8 mouse cellular contexts compared by ENCODE assay signal in genomic region chr11:62458780-62459179, GRCm38 (mm10). TPM values are rescaled to one million over a fixed set of nuclear protein-coding genes. Genes with fewer than 3 reads are reported as not detected.
A peak's percentile ranks its signal among the peaks of the same experiment; 100 is the strongest.
DNase-seq lines count a peak whose midpoint lies in the region; ATAC-seq and TF ChIP-seq lines count a peak whose summit lies in the region.

No protein-coding gene starts in this region.

- 1% methylated on average over 9 of the region's 9 CpGs for WGBS in lung, embryonic 15.5 days
- 2% methylated on average over 9 of the region's 9 CpGs for WGBS in embryonic facial prominence, embryonic 15.5 days
- WGBS in limb, embryonic 12.5 days, result 2% methylated on average over 9 of the region's 9 CpGs
- 2% methylated on average over 9 of the region's 9 CpGs for WGBS in olfactory bulb, adult 2 months

- H3K9me3 ChIP-seq in lung, embryonic 15.5 days, result no peaks in the 10 kb centered on the region
- H3K9me3 ChIP-seq in embryonic facial prominence, embryonic 15.5 days (replicated peaks), result no peaks in the 10 kb centered on the region
- H3K9me3 ChIP-seq in limb, embryonic 12.5 days, result no peaks in the 10 kb centered on the region

- H3K4me1 ChIP-seq in lung, embryonic 15.5 days, result peaks cover 10% of the 10 kb centered on the region
- peaks cover 14% of the 10 kb centered on the region for H3K4me1 ChIP-seq in embryonic facial prominence, embryonic 15.5 days
- H3K4me1 ChIP-seq in limb, embryonic 12.5 days (replicated peaks), result peaks cover 15% of the 10 kb centered on the region
- H3K4me1 ChIP-seq in olfactory bulb, adult 2 months (ENCODE audit: control insufficient read depth, insufficient read depth, low read length), result peaks cover 2% of the 10 kb centered on the region; the same call in 1 of the 2 replicates

- ATAC-seq in lung, embryonic 15.5 days (ENCODE audit: borderline replicate concordance, extremely low read depth, low FRiP score, low TSS enrichment), result no peak
- ATAC-seq in embryonic facial prominence, embryonic 15.5 days (ENCODE audit: insufficient number of reproducible peaks, low FRiP score, low TSS enrichment, low read depth), result no peak
- ATAC-seq in limb, embryonic 12.5 days (ENCODE audit: insufficient number of reproducible peaks, insufficient read depth, low FRiP score, low TSS enrichment, low read depth), result no peak

- no peak for TF ChIP-seq CTCF in olfactory bulb, adult 2 months (IDR thresholded peaks at IDR 0.05; ENCODE audit: insufficient read depth, low read depth, low read length)

- no peak for TF ChIP-seq POLR2A in olfactory bulb, adult 2 months (IDR thresholded peaks at IDR 0.05; ENCODE audit: insufficient read depth, low read depth, low read length)

- peak overlapping the region; percentile 98 for H3K27ac ChIP-seq in lung, embryonic 15.5 days
- peak overlapping the region; percentile 96 for H3K27ac ChIP-seq in embryonic facial prominence, embryonic 15.5 days (replicated peaks)
- H3K27ac ChIP-seq in limb, embryonic 12.5 days, result peak overlapping the region; percentile 94
- H3K27ac ChIP-seq in olfactory bulb, adult 2 months (ENCODE audit: insufficient read depth, low read depth, low read length), result no peak overlapping the region

- peak overlapping the region; percentile 78 for H3K4me2 ChIP-seq in lung, embryonic 15.5 days
- H3K4me2 ChIP-seq in embryonic facial prominence, embryonic 15.5 days (replicated peaks), result peak overlapping the region; percentile 70
- peak overlapping the region; percentile 68 for H3K4me2 ChIP-seq in limb, embryonic 12.5 days

- H3K4me3 ChIP-seq in lung, embryonic 15.5 days, result peak overlapping the region; percentile 90
- H3K4me3 ChIP-seq in embryonic facial prominence, embryonic 15.5 days (replicated peaks), result peak overlapping the region; percentile 77
- H3K4me3 ChIP-seq in limb, embryonic 12.5 days (replicated peaks), result peak overlapping the region; percentile 90
- peak overlapping the region; percentile 73 for H3K4me3 ChIP-seq in olfactory bulb, adult 2 months (ENCODE audit: insufficient read depth, low read depth, low read length)

- H3K27me3 ChIP-seq in lung, embryonic 15.5 days, result no peaks in the 10 kb centered on the region
- no peaks in the 10 kb centered on the region for H3K27me3 ChIP-seq in embryonic facial prominence, embryonic 15.5 days
- no peaks in the 10 kb centered on the region for H3K27me3 ChIP-seq in limb, embryonic 12.5 days

- peak overlapping the region; percentile 99 for H3K9ac ChIP-seq in lung, embryonic 15.5 days
- peak overlapping the region; percentile 96 for H3K9ac ChIP-seq in embryonic facial prominence, embryonic 15.5 days
- H3K9ac ChIP-seq in limb, embryonic 12.5 days (replicated peaks), result peak overlapping the region; percentile 98

- no peak for DNase-seq in lung, postnatal 10 days
- DNase-seq in layer of hippocampus, postnatal 25 days (ENCODE audit: extremely low spot score in 1 of 2, low spot score in 1 of 2), result no peak
- DNase-seq in gastrocnemius, adult 18-20 months (ENCODE audit: low spot score), result no peak
- DNase-seq in urinary bladder, adult 2 months (ENCODE audit: low spot score), result no peak

- no peaks in the 10 kb centered on the region; the same call in 1 of the 2 replicates for H3K36me3 ChIP-seq in lung, embryonic 15.5 days
- H3K36me3 ChIP-seq in embryonic facial prominence, embryonic 15.5 days, result no peaks in the 10 kb centered on the region
- no peaks in the 10 kb centered on the region for H3K36me3 ChIP-seq in limb, embryonic 12.5 days

RNA-seq across cellular contexts. Expression of gene Ncor1, which starts 0.4 kb away (rescaled TPM):
- polyA plus RNA-seq in lung, embryonic 15.5 days (2015; fragmentation: Nextera tagmentation; extraction: Ambion mirVana), result 145 and 156 TPM in 2 replicates
- polyA plus RNA-seq in embryonic facial prominence, embryonic 15.5 days (2015; fragmentation: Nextera tagmentation; extraction: Ambion mirVana), result 157 and 163 TPM in 2 replicates
- polyA plus RNA-seq in limb, embryonic 12.5 days (2016; fragmentation: Nextera tagmentation; extraction: Ambion mirVana), result 187 and 193 TPM in 2 replicates
- polyA plus RNA-seq in olfactory bulb, adult 2 months (2012; ENCODE audit: insufficient read depth, insufficient read length, low replicate concordance, missing spikeins), result 538 TPM in 1 of 2 replicates, not detected in the other
- 100 to 1,000 TPM; 251 to 321 TPM for total RNA-seq in layer of hippocampus, postnatal 25 days (2021)
- total RNA-seq in gastrocnemius, adult 18-20 months (2021), result 100 to 1,000 TPM; 125 to 137 TPM
- 76.2 and 109 TPM in 2 replicates for polyA plus RNA-seq in urinary bladder, adult 2 months (2012; rRNA removed)

RNA-seq across cellular contexts. Expression of gene Pigl, which starts 0.5 kb away (rescaled TPM):
- 7.7 and 9.0 TPM in 2 replicates for polyA plus RNA-seq in lung, embryonic 15.5 days (2015; fragmentation: Nextera tagmentation; extraction: Ambion mirVana)
- polyA plus RNA-seq in embryonic facial prominence, embryonic 15.5 days (2015; fragmentation: Nextera tagmentation; extraction: Ambion mirVana), result 8.1 and 9.2 TPM in 2 replicates
- polyA plus RNA-seq in limb, embryonic 12.5 days (2016; fragmentation: Nextera tagmentation; extraction: Ambion mirVana), result 9.5 and 12.0 TPM in 2 replicates
- not detected in 2 replicates for polyA plus RNA-seq in olfactory bulb, adult 2 months (2012; ENCODE audit: insufficient read depth, insufficient read length, low replicate concordance, missing spikeins)
- total RNA-seq in layer of hippocampus, postnatal 25 days (2021), result 1 to 10 TPM; 6.0 to 7.5 TPM
- total RNA-seq in gastrocnemius, adult 18-20 months (2021), result 1 to 10 TPM; 2.2 to 2.9 TPM
- polyA plus RNA-seq in urinary bladder, adult 2 months (2012; rRNA removed), result 8.7 and 9.4 TPM in 2 replicates
